Mouse (Mus musculus) liver, postnatal 0 days (tissue): Measurements from ENCODE around the gene Kdm4b.

Experiments used
- CTCF ChIP-seq: sonication (generic); IDR thresholded peaks from 2 replicates; pipeline ENCODE4 v1.5.1; 2016; ENCODE audit warnings: antibody characterized with exemption, low read depth
- EP300 ChIP-seq: IDR thresholded peaks from 2 replicates; pipeline ENCODE4 v1.6.1; 2016; ENCODE audit warnings: antibody characterized with exemption, low read depth, mild to moderate bottlenecking

DNA sequence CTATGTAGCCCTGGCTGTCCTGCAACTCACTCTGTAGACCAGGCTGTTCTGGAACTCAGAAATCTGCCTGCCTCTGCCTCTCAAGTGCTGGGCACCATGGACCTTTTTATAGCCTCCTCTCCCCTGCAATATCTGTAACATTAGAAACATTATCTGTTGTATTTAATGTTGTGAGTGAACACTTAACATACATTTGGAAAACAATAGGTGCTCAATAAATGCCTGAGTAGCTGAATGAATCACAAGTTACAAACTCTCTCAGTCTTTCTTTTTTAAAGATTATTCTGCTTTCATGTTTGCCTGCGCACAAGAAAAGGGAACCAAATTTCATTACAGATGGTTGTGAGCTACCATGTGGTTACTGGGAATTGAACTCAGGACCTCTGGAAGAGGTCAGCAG lies 27.6 kb upstream of the Kdm4b start:
- no peak for TF ChIP-seq CTCF
- no peak for TF ChIP-seq EP300
